Mouse (Mus musculus): ENCODE results near the gene 2310011J03Rik. TPM values are rescaled to one million over a fixed set of nuclear protein-coding genes. Genes with fewer than 3 reads are reported as not detected.

2310011J03Rik gene
- polyA plus RNA-seq, 1 experiment = 62.4 TPM

DNA sequence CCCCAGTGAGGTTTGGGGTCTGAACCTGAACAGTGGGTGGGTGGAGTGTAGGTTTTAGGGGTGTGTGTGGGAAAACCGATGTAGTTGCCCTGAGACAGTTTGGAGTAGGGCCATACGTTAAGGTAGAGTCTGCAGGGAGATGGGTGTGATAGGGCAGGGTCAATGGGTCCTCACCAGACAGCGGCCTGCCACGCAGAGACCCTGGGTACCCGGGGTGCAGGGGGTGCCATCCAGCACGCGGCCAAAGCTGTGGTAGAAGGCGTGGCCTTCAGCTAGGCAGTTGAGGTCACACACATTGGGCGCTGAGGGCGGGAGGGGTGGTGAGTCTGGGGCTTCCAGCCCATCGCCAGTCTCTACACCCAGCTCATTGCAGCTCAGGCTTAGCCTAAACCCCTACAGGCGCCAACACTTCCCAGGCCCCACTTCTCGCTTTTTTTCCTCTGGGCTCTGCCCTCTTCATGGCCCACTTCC lies 23.1 kb upstream of the 2310011J03Rik start:
- TF ChIP-seq CTCF (IDR thresholded peaks at IDR 0.05; ENCODE audit: insufficient read depth, low read length) (no peak), POLR2A (IDR thresholded peaks at IDR 0.05; ENCODE audit: borderline replicate concordance, extremely low read depth, low read depth, low read length) (no peak)
- no peak overlapping the region for H3K4me3 ChIP-seq (replicated peaks; ENCODE audit: extremely low read depth, low read depth, low read length)
- no peak for DNase-seq
- peaks cover 38% of the 10 kb centered on the region for H3K4me1 ChIP-seq (ENCODE audit: control insufficient read depth, insufficient read depth, low read length)
- WGBS = 36% methylated on average over 13 of the region's 13 CpGs

DNA sequence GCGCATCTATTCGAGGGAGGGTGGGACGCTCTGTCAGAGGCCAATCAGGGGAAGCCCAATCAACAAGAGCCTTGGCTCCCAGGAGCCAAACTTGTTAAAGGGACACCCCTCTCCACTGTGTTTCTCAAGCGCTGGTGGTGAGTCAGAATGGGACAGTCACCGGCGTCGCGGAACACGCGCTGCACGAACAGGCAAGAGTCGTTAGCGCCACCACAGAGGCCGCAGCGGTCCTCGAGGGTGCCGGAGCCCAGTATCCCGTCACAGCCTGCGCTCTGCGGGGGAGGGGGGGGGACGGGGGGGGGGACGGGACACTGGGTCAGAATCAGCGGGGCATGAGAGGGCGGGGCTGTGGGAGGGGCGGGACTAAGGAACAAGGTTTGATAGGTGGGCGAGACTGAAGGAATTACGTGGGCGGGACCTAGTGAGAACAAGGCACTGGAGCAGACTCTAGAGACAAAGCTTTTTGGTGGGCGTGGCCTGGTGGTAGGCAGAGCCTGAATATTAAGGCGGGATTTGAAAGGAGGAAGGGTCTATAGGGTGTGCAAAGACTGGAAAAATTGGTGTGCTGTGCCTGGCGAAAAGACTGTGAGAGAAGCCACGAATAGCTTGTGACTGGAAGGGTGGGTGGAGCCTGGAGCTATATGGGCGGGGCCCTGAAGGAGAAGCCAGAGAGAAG lies 22.6 kb upstream of the 2310011J03Rik start:
- no peak for TF ChIP-seq POLR2A (IDR thresholded peaks at IDR 0.05; ENCODE audit: borderline replicate concordance, extremely low read depth, low read depth, low read length)
- no peak for TF ChIP-seq CTCF (IDR thresholded peaks at IDR 0.05; ENCODE audit: insufficient read depth, low read length)
- WGBS = 2% methylated on average over 32 of the region's 33 CpGs
- H3K4me1 ChIP-seq (ENCODE audit: control insufficient read depth, insufficient read depth, low read length) = peaks cover 35% of the 10 kb centered on the region
- DNase-seq = no peak
- peak overlapping the region; percentile 46 for H3K4me3 ChIP-seq (replicated peaks; ENCODE audit: extremely low read depth, low read depth, low read length)

DNA sequence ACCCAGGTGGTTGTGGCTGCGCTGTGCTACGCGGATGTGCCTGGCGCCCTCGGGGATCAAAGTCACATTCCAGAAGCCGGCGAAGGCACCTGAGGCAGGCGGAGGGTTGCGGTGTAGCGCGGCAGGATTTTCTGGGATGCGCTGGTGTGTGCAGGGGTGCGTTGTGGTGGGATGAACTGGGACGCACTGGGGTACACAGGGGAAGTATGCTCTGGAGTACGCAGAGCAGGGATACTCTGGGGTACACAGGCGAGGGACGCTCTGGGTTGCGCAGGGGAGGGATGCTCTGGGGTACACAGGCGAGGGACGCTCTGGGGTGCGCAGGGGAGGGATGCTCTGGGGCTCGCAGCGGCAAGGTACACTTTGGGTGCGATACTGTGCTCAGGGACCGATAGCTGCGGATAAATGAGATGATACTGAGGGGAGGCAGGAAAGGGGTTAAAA lies 22.0 kb upstream of the 2310011J03Rik start:
- TF ChIP-seq CTCF (IDR thresholded peaks at IDR 0.05; ENCODE audit: insufficient read depth, low read length) (no peak), POLR2A (IDR thresholded peaks at IDR 0.05; ENCODE audit: borderline replicate concordance, extremely low read depth, low read depth, low read length) (no peak)
- no peak for DNase-seq
- Histone ChIP-seq H3K4me1 (ENCODE audit: control insufficient read depth, insufficient read depth, low read length) (peaks cover 29% of the 10 kb centered on the region), H3K4me3 (replicated peaks; ENCODE audit: extremely low read depth, low read depth, low read length) (peak overlapping the region; percentile 29)
- 16% methylated on average over 26 of the region's 26 CpGs for WGBS

DNA sequence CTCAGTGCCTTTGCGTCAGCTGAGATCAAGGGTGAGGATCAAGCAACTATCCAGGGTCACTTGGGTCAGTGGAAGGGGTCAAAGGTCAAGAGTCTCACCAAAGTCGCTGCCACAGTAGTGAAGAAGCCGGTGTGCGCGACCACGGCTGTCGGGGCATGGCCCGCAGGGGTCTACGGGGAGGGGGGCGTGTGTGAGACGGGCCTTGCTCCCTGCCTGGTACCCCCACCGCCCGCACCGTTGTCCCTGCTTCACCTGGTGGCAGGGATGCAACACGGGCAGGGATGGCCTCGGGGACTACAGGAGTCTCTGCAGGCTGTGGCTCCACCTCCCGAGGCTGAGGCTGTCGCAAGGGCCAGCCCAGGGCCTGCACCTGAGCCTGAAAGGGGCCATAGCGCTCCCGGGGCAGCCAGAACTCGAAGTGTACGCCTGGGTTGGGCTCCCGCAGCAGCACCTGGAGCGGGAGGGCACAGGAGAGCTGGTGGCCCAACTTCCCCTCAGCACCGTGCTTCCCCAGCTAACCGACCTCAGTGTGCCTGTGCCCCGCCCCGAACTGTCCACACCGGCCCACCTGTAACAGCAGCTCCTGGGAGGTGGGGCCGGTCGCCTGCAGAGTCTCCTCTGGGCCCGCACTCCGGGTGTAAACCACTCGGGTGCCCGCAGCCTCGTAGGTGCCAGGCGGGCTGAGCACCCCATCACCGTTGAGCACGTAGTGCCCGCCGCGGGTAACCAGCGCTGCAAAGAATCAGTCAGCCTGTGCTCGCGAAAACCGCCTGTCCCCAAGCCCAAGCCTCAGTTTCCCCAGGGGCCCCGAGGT lies 21.4 kb upstream of the 2310011J03Rik start:
- no peak for TF ChIP-seq CTCF (IDR thresholded peaks at IDR 0.05; ENCODE audit: insufficient read depth, low read length)
- no peak for TF ChIP-seq POLR2A (IDR thresholded peaks at IDR 0.05; ENCODE audit: borderline replicate concordance, extremely low read depth, low read depth, low read length)
- WGBS = 22% methylated on average over 47 of the region's 47 CpGs
- DNase-seq = no peak
- Histone ChIP-seq H3K4me3 (replicated peaks; ENCODE audit: extremely low read depth, low read depth, low read length) (no peak overlapping the region), H3K4me1 (ENCODE audit: control insufficient read depth, insufficient read depth, low read length) (peaks cover 29% of the 10 kb centered on the region)

DNA sequence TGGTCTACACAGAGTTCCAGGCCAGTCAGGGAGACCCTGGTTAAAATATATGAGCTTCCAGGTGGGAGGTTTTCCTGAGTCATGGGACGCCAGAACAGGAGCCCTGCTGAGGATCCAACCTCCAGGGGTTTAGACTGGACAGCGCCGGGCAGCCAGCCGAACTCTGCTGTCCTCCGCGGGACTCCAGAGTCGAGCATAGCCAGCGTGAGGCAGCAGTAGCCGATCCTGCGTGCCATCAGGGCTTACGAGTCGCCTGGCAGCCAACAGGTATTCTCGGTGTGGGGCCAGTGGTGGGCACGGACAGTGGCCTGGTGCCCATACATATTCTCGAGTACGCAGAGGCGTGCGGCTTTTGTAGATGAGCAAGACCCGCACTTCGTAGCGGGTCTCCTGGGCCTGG lies 20.7 kb upstream of the 2310011J03Rik start:
- no peak for DNase-seq
- peaks cover 29% of the 10 kb centered on the region for H3K4me1 ChIP-seq (ENCODE audit: control insufficient read depth, insufficient read depth, low read length)
- TF ChIP-seq POLR2A (IDR thresholded peaks at IDR 0.05; ENCODE audit: borderline replicate concordance, extremely low read depth, low read depth, low read length) (no peak), CTCF (IDR thresholded peaks at IDR 0.05; ENCODE audit: insufficient read depth, low read length) (no peak)
- H3K4me3 ChIP-seq (replicated peaks; ENCODE audit: extremely low read depth, low read depth, low read length) = no peak overlapping the region
- WGBS = 56% methylated on average over 21 of the region's 21 CpGs

DNA sequence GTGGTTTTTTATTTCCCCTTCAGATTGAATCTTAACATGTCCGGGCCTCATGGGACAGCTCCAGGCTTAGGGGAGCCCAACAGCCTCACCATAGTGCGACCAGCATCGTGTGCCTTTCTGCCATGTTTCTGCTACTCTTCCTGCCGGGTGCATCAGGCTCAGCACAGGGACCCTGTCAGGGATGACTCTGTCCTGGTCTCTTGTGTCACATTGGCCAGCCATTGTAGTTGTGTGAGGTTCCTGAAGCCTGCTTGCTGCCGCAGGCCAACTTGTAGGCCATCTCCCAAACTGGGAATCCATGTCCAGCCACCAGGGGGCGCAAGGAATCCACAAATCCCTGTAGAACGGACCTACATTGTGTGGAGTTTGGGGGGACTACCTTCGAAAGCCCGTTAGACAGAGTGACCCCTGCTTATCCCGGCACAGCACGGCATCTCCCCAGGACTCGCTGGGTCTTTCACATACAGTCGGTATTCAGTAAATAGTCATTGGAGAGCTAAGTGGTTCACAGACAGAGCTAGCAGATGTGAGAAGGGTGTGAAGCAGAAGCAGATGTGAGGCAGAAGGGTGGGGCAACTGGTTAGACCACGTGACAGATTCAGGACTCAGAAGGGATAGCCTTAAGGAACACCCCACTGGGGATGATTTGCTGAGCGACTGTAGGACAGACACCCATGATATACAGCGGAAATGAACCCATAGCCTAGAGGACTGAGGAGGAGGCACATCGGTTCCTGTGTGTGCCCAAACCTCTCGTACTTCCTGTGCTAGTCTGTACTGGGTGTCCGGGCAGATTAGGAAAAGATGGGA lies 19.8 kb upstream of the 2310011J03Rik start:
- TF ChIP-seq POLR2A (IDR thresholded peaks at IDR 0.05; ENCODE audit: borderline replicate concordance, extremely low read depth, low read depth, low read length) (no peak; the same call in 1 of the 2 replicates), CTCF (IDR thresholded peaks at IDR 0.05; ENCODE audit: insufficient read depth, low read length) (peak; percentile 90)
- Histone ChIP-seq H3K4me3 (replicated peaks; ENCODE audit: extremely low read depth, low read depth, low read length) (no peak overlapping the region), H3K4me1 (ENCODE audit: control insufficient read depth, insufficient read depth, low read length) (peaks cover 22% of the 10 kb centered on the region)
- WGBS = 20% methylated on average over 19 of the region's 19 CpGs
- DNase-seq = peak; percentile 87

DNA sequence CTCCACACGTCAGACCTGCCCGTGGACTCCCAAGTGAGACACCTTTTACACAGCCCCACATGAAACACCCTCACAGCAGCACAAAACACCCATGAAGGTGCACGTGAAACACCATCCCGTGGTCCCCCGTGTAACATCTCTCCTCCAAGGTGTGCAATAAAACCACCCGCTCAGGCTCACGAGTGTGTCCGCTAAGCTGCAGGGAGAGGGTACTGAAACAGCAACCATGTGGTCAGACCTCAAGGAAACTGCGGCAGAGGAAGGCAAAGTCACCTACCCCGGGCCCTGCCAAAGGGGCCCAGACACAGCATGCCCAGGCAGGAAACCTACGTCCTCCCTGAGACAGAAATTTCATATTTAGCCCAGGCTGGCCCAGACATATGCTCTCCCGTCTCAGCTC lies 15.9 kb upstream of the 2310011J03Rik start:
- no peak for DNase-seq
- Histone ChIP-seq H3K4me3 (replicated peaks; ENCODE audit: extremely low read depth, low read depth, low read length) (no peak overlapping the region), H3K4me1 (ENCODE audit: control insufficient read depth, insufficient read depth, low read length) (peaks cover 2% of the 10 kb centered on the region; the same call in 1 of the 2 replicates)
- TF ChIP-seq CTCF (IDR thresholded peaks at IDR 0.05; ENCODE audit: insufficient read depth, low read length) = no peak
- no peak for TF ChIP-seq POLR2A (IDR thresholded peaks at IDR 0.05; ENCODE audit: borderline replicate concordance, extremely low read depth, low read depth, low read length)
- WGBS = 82% methylated on average over 12 of the region's 12 CpGs

DNA sequence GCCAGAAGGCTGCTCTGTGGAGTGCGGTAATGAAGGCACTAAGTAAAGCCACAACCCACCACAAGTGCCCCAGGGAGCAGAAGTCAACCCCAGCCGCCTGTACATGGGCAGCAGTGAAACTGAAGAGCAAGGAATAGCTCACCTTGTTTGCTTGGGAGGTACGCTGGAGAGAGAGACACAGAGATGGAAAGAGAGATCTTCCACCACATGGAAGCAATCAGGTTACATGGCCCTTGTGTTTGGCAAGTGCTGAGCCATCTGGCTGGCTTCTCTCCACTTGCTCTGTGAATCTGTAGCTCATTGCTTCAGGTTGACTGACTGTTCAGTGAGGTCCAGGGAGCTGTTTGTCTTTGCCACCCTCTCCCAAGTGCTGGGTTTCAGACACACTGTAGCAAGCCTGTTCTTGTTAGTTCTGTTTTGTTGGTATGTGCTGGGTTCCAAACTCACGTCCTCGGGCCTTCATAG lies 12.2 kb upstream of the 2310011J03Rik start:
- H3K4me1 ChIP-seq (ENCODE audit: control insufficient read depth, insufficient read depth, low read length) = peaks cover 4% of the 10 kb centered on the region
- DNase-seq = no peak
- no peak for TF ChIP-seq CTCF (IDR thresholded peaks at IDR 0.05; ENCODE audit: insufficient read depth, low read length)
- TF ChIP-seq POLR2A (IDR thresholded peaks at IDR 0.05; ENCODE audit: borderline replicate concordance, extremely low read depth, low read depth, low read length) = no peak
- H3K4me3 ChIP-seq (replicated peaks; ENCODE audit: extremely low read depth, low read depth, low read length) = no peak overlapping the region
- 76% methylated on average over 5 of the region's 5 CpGs for WGBS

Measured in lung, adult 2 months (tissue).